In the genomic region with DNA sequence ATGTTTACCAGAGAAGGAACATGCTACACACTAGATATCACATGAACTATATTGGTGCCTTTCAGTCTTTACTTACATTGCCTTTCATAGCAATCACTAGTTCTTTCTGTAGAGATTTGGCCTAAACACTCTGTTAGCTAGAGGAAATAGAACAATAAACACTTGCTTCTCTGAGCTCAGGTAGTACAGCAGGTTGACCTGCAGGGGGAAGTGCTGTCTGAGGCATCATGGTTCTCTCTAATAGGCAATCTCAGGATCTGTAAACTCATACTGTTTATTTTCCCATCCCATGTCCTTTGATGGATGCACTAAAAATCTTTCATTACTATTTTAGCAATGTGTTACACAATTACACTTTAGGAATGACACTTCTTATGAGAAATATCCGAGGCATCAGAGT, we compare ENCODE assay signal across 18 mouse cellular contexts.
DNase-seq lines count a peak whose midpoint lies in the region; ATAC-seq and TF ChIP-seq lines count a peak whose summit lies in the region.
"Had no signal": no experiment of that assay in that cellular context is flagged by ENCODE, and none has a peak within 500 bp of the region (broad histone marks: within the 10 kb centered on the region; RNA-seq: fewer than 3 reads in every experiment).

No protein-coding gene starts in this region.

- no peaks in the 10 kb centered on the region for H3K27me3 ChIP-seq in hindbrain, postnatal 0 days (ENCODE audit: insufficient read depth, low read length)
- H3K27me3 ChIP-seq in hindbrain, embryonic 13.5 days: no peaks in the 10 kb centered on the region
- H3K27me3 ChIP-seq: embryonic facial prominence, embryonic 15.5 days; limb, embryonic 13.5 days had no signal

- H3K36me3 ChIP-seq in hindbrain, postnatal 0 days (ENCODE audit: insufficient read depth, low read length): no peaks in the 10 kb centered on the region
- H3K36me3 ChIP-seq in hindbrain, embryonic 13.5 days: no peaks in the 10 kb centered on the region
- H3K36me3 ChIP-seq: embryonic facial prominence, embryonic 15.5 days; limb, embryonic 13.5 days had no signal

- no peak for ATAC-seq in hindbrain, postnatal 0 days
- ATAC-seq in hindbrain, embryonic 13.5 days (ENCODE audit: low FRiP score): no peak
- ATAC-seq: activated CD4-positive, CD25-positive, alpha-beta regulatory T cell, adult 4 months had no signal

- no peak overlapping the region for H3K9ac ChIP-seq in hindbrain, postnatal 0 days (replicated peaks; ENCODE audit: low read length)
- no peak overlapping the region for H3K9ac ChIP-seq in hindbrain, embryonic 13.5 days
- H3K9ac ChIP-seq: embryonic facial prominence, embryonic 15.5 days; hindbrain, embryonic 14.5 days; limb, embryonic 13.5 days had no signal

- peak; percentile 58 for TF ChIP-seq CTCF in hindbrain, postnatal 0 days (IDR thresholded peaks at IDR 0.05; ENCODE audit: low read depth)

- no peaks in the 10 kb centered on the region for H3K4me1 ChIP-seq in hindbrain, postnatal 0 days (ENCODE audit: insufficient read depth, low read length)
- H3K4me1 ChIP-seq in hindbrain, embryonic 13.5 days (replicated peaks): no peaks in the 10 kb centered on the region
- H3K4me1 ChIP-seq: embryonic facial prominence, embryonic 15.5 days; limb, embryonic 13.5 days had no signal

- intact Hi-C loops in left cerebral cortex, postnatal 14 days (cut with DNase I): no loop called here
- intact Hi-C loops in left cerebral cortex, postnatal 10 days (cut with DNase I): no loop called here

- H3K27ac ChIP-seq in hindbrain, postnatal 0 days: no peak overlapping the region
- H3K27ac ChIP-seq in hindbrain, embryonic 13.5 days: no peak overlapping the region
- H3K27ac ChIP-seq: embryonic facial prominence, embryonic 15.5 days; hindbrain, embryonic 14.5 days; limb, embryonic 13.5 days had no signal

- WGBS in hindbrain, postnatal 0 days: 85% methylated on average over 1 of the region's 1 CpGs
- WGBS in hindbrain, embryonic 13.5 days: 77% methylated on average over 1 of the region's 1 CpGs

- DNase-seq in adrenal gland, postnatal 10 days: peak; percentile 2
- DNase-seq in adrenal gland, postnatal 4 days (ENCODE audit: low spot score in 2 of 2): no peak
- peak; percentile 8 for DNase-seq in hindbrain, postnatal 0 days (ENCODE audit: low spot score)
- peak; percentile 4 to 5 for DNase-seq in left cerebral cortex, postnatal 14 days (ENCODE audit: low spot score in 2 of 2)
- DNase-seq in left cerebral cortex, postnatal 10 days (ENCODE audit: extremely low spot score in 1 of 2, low spot score in 2 of 2): no peak
- peak; percentile 6 for DNase-seq in ZHBTc4 (ENCODE audit: low read depth, low spot score)
- no peak for DNase-seq in gastrocnemius, postnatal 4 days (ENCODE audit: low spot score in 2 of 2)
- DNase-seq: cerebellum, adult 11 months; cerebellum, postnatal 36 days; heart, postnatal 14 days; kidney, adult 11 months; thymus, postnatal 25 days had no signal

- no peak overlapping the region for H3K4me3 ChIP-seq in hindbrain, postnatal 0 days (ENCODE audit: low read length)
- H3K4me3 ChIP-seq in hindbrain, embryonic 13.5 days: no peak overlapping the region
- H3K4me3 ChIP-seq: embryonic facial prominence, embryonic 15.5 days; limb, embryonic 13.5 days had no signal

- no peaks in the 10 kb centered on the region for H3K9me3 ChIP-seq in hindbrain, postnatal 0 days (ENCODE audit: low read length)
- no peaks in the 10 kb centered on the region for H3K9me3 ChIP-seq in hindbrain, embryonic 13.5 days
- H3K9me3 ChIP-seq: embryonic facial prominence, embryonic 15.5 days; limb, embryonic 13.5 days had no signal

- no peak overlapping the region for H3K4me2 ChIP-seq in hindbrain, postnatal 0 days (ENCODE audit: low read depth, low read length)
- H3K4me2 ChIP-seq in hindbrain, embryonic 13.5 days: no peak overlapping the region
- H3K4me2 ChIP-seq: embryonic facial prominence, embryonic 15.5 days; heart, embryonic 11.5 days; hindbrain, embryonic 14.5 days; limb, embryonic 13.5 days had no signal

Comparison
In these comparisons a context has a peak if more than half of its experiments do, and no peak if none do; other contexts are left out.
1. DNase-seq: peak in adrenal gland, postnatal 10 days (single experiment), hindbrain, postnatal 0 days (single experiment), left cerebral cortex, postnatal 14 days (2 of 2) and ZHBTc4 (single experiment); none in adrenal gland, postnatal 4 days (0 of 2), left cerebral cortex, postnatal 10 days (0 of 2) and gastrocnemius, postnatal 4 days (0 of 2).